Mouse (Mus musculus): Measurements from ENCODE around the gene Gatd1.

DNA sequence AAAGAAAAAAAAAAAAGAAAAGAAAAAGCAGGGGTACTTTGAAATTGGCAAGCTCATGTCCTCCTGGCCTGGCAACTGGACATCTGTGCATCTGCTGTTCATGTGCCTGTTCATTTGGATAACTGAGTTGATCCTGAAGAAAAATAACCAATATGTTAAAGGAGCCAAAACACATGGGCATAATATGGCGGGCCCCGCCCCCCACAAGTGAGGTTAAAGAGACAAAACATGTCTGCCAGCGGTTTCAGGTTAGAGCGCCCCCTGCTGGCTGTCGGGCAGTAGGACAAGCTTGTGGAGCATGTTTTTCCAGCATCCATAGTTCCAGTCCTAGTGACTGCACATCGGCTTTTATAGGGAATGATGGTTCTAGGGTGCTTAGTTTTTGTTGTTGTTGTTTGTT lies 19.2 kb downstream of the Gatd1 start:
- peak; percentile 96 for TF ChIP-seq CTCF (IDR thresholded peaks at IDR 0.05; ENCODE audit: low read depth)
- no peak for TF ChIP-seq EP300 (IDR thresholded peaks at IDR 0.05; ENCODE audit: low read depth)
